Mouse (Mus musculus): ENCODE results near the gene Gm13279.
"Not testable (repeated sequence)": the region's sequence is repeated elsewhere in the genome, so short reads cannot be mapped to it uniquely, and the experiment has no call there.

The Gm13279 gene

GRCm38 (mm10) chr4:88793936-88794675 is 3.1 kb upstream of the Gm13279 start, which contains the start of gene Gm13275:
Gene Gm13275 (plus strand): TSS chr4:88794487.
- not testable (repeated sequence) for DNase-seq (ENCODE audit: low read depth, low spot score)

DNA sequence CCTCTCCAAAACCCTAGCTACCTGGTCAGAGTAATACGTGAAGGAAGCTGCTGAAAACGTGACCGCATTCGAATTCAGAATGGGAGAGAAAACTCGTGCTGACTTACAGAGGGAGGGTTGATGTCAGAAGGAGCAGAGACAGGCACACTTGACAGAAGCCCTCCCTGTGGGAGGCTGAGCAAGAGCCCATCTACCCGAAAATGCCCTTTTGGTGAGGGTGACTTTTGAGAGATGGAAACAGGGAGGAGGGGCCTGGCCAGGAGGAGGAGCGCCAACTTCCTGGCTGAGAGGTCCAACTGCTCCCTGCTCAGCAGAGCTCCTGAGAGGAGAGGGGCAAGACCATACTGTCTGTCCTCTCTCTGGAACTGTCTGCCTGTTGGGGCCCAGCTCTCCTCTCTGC is 2.2 kb downstream of the Gm13279 start, which contains the start of gene Gm13285:
Gm13285 (plus strand) TSS at position 301 of the 400 bp plus-strand sequence.
- not testable (repeated sequence) for DNase-seq (ENCODE audit: low read depth, low spot score)

GRCm38 (mm10) chr4:88802954-88803353 is 5.8 kb downstream of the Gm13279 start, which contains the start of gene Gm13287:
Gene Gm13287 (plus strand): TSS chr4:88803254.
- DNase-seq (ENCODE audit: low read depth, low spot score): not testable (repeated sequence)

GRCm38 (mm10) chr4:88805231-88805630 is 8.0 kb downstream of the Gm13279 start, which contains the start of gene Gm13288:
Gene Gm13288 (plus strand): TSS chr4:88805531.
- DNase-seq (ENCODE audit: low read depth, low spot score): not testable (repeated sequence)

DNA sequence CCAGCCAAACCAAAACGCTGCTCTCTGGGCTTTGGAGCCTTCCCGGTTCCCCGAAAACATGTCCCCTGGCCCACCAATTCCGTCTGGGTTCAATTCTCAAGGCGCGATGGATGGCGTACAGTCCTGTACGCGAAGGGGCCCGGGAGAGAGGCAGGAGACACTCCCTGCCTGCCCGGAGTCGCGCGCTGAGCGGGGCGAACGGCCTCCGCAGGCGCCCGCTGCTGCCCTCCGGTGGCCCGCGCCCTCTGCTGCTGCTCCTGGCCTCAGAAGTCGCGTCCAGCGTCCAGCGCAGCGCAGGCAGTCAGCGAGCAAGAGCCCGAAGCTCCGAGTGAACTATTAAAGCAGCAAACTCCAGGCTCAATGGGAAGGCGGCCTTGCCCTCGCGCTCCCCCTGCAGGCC is 8.6 kb downstream of the Gm13279 start:
- DNase-seq (ENCODE audit: low read depth, low spot score): not testable (repeated sequence)

DNA sequence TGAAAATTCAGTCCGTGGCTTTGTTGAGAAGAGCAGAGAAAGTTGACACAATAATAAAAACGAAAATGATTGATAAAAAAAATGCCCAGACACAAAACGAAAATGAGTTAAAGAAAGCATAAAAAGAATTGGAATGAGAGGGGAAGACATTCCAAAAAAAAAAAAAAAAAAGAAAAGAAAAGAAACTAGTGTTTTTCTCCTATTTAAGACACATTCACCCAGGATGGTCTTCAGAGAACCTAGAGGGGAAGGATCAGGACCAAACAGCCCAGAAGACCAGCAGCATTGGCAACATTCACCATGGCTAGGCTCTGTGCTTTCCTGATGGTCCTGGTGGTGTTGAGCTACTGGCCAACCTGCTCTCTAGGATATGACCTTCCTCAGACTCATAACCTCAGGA is 18.7 kb downstream of the Gm13279 start, which contains the start of gene Ifna7:
Ifna7 (plus strand) TSS at position 301 of the 400 bp plus-strand sequence.
- DNase-seq (ENCODE audit: low read depth, low spot score): no peak

GRCm38 (mm10) chr4:88819659-88820058 is 22.5 kb downstream of the Gm13279 start, which contains the start of gene Ifna11:
Gene Ifna11 (plus strand): TSS chr4:88819959.
- DNase-seq (ENCODE audit: low read depth, low spot score): no peak

- DNase-seq (ENCODE audit: low read depth, low spot score): no peak
Measured at GRCm38 (mm10) chr4:88822995-88823394, 25.8 kb downstream of the Gm13279 start.

- DNase-seq (ENCODE audit: low read depth, low spot score): not testable (repeated sequence)
Measured at GRCm38 (mm10) chr4:88827116-88827515, 29.9 kb downstream of the Gm13279 start, which contains the start of gene Ifna6. Gene Ifna6 (plus strand): TSS chr4:88827416.

DNA sequence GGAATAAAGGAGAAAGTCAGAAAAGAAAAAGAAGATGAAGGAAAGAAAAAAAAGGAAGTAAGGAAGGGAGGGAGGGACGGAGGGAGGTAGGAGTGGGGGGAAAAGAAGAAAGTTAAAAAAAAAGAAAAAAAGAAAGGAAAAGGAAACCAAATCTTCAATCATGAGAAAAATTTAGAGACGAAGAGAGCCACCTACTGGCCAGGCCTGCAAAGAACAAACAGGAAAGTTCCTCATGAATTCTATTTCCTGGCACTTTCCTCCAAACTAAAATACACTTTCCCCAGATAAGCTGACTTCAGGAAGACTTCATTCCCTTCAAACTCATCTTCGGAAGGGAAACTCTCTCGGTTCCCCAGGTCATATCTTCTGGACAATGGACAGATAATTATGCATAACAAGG is 33.3 kb downstream of the Gm13279 start:
- peak; percentile 9 for DNase-seq (ENCODE audit: low read depth, low spot score)

DNA sequence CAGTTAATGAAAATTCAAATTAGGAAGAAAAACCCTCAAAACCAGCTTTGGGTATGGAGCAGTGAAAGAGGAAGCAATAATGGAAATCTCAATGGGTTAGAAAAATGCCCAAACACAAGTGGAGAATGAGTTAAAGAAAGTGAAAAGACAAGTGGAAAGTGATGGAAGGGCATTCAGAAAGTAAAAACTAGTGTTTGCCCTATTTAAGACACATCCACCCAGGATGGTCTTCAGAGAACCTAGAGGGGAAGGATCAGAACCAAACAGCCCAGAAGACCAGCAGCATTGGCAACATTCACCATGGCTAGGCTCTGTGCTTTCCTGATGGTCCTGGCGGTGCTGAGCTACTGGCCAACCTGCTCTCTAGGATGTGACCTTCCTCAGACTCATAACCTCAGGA is 38.0 kb downstream of the Gm13279 start, which contains the start of gene Ifna5:
Ifna5 (plus strand) TSS at position 301 of the 400 bp plus-strand sequence.
- not testable (repeated sequence) for DNase-seq (ENCODE audit: low read depth, low spot score)

DNA sequence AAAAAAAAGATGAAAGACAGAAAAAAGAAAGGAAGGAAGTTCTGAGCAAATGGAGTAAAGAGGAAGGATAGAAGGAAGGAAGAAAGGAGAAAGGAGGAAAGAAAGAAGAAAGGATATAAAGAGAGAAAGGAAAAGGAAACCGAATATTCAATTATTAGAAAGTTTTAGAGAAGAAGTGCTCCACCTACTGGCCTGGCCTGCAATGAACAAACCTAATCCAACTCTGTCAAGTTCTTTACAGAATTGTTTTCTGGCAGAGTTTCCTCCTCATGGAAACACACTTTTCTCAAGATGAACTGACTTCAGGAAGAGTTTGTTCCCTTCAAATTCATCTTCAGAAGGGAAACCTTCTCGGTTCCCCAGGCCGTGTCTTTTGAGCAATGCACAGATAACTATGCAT is 41.6 kb downstream of the Gm13279 start:
- no peak for DNase-seq (ENCODE audit: low read depth, low spot score)

DNA sequence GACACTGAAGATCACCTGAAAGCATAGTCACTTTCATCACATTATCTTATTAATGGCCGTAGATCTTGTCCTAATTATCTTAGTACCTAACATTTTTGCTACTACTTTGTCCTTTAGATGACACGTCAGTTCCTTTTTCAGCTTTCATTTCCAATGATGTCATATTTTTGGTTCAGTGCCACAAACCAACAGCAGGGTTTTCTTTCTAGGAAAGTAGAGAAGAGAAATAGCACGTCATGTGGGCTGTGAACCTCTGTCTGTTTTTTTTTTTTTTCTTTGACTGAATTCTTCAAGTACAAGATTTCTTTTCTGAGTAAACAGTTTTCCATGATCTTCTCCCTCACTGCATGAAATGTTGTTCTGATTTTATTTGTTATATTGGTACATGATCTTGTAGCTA is 42.9 kb downstream of the Gm13279 start:
- no peak for DNase-seq (ENCODE audit: low read depth, low spot score)

DNA sequence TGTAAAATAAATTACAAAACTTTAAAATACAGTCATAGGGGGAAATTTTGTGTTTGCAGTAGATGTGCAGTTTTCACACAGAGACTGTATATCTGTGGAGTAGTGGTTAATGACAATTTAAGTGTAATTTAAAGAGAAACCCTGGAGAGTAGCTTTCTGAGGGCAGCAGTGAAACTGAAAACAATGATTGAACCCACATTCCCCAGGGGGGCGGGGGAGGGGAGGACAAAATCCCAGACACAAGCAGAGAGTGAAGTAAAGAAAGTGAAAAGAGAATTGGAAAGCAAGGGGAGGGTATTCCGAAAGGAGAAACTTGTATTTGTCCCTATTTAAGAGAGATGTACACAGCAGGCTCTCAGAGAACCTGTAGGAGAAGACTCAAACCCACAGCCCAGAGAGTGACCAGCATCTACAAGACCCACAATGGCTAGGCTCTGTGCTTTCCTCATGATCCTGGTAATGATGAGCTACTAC is 44.3 kb downstream of the Gm13279 start, which contains the start of gene Ifna4:
Ifna4 (plus strand) TSS at position 424 of the 474 bp plus-strand sequence.
- DNase-seq (ENCODE audit: low read depth, low spot score): no peak

- no peak for DNase-seq (ENCODE audit: low read depth, low spot score)
Measured at GRCm38 (mm10) chr4:88845334-88845733, 48.1 kb downstream of the Gm13279 start.

Data from ES-CJ7 (cell line).